Mouse (Mus musculus) lung, postnatal 0 days (tissue): ENCODE data around the gene Nr0b2.

ENCODE experiments used
- CTCF ChIP-seq: IDR thresholded peaks from 2 replicates; pipeline ENCODE4 v1.5.1; 2016; ENCODE audit warnings: antibody characterized with exemption, mild to moderate bottlenecking
- EP300 ChIP-seq: IDR thresholded peaks from 2 replicates; pipeline ENCODE4 v1.6.1; 2016; ENCODE audit warnings: antibody characterized with exemption, mild to moderate bottlenecking, control low read depth

DNA sequence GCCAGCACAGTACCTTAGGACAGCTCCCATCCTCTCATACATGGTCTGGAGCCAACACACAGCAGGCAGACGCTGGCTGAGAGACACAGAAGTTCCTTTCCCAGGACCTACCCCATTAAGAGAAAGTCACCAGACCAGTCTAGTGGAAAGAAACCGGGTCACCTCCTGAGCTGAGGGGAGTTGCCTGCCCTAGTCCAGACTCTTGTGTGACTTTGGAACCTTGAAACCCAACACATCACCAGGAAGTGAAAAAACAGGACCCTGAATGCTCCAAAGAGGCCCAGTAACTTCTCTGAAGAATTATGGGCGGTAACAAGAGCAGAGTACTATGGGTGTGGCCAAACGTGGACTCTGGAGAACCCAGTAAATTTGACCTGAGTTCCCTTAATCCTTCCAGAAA lies 45.4 kb downstream of the Nr0b2 start:
- TF ChIP-seq CTCF (no peak), EP300 (no peak)
